Mouse (Mus musculus): ENCODE data around the gene Smim27.

Smim27 gene

DNA sequence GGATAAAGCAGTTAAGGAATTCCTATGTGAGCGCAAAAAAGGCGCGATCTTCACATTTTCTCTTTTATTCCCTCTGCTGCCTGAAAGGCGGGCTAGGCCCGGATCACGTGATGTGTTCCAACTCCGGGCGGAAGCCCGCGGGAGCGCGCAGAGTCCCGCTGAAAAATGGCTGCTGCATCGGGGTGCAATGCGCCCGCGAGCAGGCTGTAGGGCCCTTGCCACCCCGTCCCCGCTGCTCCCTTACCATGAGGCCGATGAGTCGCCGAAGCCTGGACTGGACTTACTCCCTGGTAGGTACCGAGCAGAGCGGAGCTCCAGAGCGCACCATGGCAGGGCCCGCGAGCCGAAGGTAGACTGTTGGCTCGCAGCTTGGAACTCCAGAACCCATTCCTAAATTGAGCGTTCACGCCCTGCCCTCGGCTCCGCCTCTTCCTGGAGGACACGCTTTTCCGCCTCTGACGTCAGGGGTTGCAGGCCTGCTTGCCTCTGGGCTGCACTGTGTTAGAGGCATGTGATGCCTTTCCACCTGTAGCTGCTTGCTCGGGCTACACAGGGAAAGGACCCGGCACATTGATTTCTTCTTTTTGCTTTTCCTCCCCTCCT is at the start of gene Smim27, which contains the start of gene Topors:
Gene Smim27 (plus strand): TSS at position 150 of the 603 bp plus-strand sequence.
Gene Topors (minus strand): TSS at position 421 of the 603 bp plus-strand sequence.
- peak; percentile 98 for DNase-seq (ENCODE audit: low spot score)

DNA sequence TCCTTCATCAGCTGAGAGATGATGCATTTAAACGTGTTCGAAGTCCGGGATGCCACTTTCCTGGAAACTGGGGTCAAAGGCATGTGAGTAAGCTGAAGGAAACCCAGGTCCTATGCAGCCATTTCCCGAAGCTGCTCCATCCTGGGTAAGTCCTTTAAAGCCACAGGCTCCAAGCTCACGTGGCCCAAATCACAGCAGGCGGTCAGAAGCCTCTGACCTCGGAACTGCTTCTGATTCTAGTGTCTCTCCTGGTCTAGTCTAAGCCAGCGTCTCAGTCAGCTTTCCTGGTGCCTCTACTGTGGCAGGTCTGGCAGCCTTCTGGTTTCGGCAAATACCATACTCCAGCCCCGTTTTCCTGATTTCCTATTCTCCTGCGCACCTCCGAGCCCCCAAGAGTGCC is 48.9 kb upstream of the Smim27 start:
- no peak for DNase-seq (ENCODE audit: low spot score)

DNA sequence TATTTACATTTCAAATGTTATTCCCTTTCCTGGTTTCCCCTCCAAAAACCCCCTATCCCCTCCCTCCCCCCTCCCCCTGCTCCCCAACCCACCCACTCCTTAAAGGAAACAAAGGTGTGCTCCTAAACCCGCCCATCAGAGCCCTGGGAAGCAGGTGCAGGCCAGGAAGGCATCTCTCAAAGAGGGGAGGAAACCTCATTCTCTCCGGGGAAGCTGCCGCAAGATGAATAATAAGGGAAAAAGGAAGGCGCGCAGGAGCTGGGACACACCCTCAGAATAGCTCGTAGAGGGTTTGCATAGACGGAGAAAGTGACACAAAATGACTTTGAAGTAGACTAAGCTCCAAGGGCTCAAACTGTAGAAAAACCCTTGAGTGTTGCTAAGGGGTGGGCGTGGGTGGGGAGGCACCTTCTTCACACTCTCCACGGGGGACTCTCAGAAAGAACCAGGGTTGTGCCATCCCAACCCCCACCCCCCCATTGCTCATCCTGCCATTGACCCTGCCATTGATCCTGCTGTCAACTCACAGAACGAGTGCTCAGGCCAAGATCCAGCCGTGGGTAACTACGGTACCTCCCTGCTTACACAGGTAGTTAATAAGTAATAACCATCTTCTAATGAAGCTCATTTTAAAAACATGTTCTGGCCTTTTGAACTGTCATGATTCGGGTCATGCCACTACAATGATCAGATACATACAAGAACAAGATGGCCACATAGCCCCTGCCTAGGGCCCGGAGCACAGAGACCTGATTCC is 48.2 kb upstream of the Smim27 start:
- peak; percentile 31 for DNase-seq (ENCODE audit: low spot score)

DNA sequence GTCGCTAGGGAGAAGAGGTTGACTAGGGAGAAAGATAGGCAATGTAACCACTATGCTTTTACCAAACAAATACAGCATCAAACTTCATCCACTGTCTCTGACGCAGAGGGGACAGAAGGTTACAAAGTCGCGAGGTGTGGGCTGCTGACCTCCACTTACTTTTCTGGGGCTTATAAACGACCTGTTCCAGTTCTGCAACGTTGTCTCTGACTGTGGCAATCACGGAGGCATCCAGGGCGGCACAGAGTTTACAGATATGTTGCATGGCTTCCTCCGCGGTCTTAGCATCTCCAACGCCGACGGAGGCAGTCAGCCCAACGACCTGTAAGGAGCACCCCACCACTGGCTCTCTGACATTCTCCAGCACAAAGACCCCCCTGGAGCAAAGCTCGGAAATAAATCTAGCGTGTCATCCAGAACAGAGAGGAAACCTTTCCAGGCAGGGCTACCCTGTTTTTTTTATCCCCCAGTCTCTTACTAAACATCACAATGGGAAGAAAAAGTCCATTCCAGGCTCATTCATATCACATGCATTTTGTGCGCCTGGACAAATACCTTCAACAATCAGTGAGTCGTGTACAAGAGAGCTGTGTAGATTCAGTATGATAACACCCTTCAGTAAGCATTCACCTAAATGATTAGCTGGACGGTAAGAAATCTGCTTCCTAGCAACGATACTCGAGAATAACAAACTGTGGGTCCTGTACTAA is 47.3 kb upstream of the Smim27 start:
- no peak for DNase-seq (ENCODE audit: low spot score)

DNA sequence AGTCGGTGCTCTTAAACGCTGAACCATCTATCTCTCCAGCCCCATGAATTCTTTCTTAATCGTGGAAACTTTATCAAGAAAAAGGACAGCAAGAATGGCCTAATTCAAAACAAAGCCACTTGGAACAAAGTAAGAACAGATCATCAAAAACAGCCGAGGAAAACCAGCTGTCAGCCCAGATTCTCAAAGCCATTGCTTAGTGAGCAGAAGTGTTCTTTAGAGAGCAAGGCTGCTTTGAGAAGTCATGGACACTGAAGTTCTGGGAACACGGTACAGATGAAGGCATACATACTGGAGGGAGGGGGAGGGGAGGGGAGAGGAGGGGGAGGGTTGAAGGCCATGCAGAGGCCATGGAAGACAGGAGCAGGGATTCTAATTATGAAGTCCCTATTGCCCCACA is 43.3 kb upstream of the Smim27 start:
- DNase-seq (ENCODE audit: low spot score): no peak

DNA sequence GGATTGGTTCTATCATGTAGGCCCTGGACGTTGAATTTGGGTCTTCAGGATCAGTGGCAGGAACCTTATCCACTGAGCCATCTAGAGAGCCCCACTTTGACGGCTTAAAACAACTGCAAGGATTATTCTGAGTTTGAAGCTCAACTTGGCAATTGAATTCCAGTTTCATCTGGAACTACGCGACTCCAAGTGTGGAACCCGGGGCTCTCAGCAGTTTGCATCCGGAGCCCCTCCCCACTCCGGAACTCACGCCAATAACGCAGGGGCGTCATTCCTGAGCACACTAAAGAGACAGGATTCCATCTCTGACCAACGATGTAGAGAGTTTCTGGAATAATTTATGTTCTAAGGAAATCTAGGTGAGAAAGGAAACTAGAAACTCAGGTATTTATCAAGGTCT is 42.2 kb upstream of the Smim27 start:
- no peak for DNase-seq (ENCODE audit: low spot score)

DNA sequence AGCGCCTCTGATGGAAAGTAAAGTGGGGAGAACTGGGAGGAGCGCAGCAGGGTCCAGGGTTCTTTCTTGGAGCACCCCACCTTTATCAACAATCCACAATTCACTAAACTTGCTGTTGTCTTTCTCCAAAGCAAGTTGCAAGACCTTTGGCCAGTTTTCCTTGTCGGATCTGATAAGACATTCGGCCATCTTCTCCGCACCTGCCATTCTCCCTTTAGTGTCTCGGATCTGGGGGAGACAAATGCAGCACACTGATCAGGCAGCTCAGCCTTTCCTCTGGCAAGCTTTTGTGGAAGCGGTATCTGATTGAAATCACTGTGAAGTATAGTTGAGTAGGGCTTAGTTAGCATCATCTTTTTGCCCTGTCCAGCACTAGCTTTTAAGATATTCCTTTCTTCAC is 41.5 kb upstream of the Smim27 start:
- DNase-seq (ENCODE audit: low spot score): no peak

DNA sequence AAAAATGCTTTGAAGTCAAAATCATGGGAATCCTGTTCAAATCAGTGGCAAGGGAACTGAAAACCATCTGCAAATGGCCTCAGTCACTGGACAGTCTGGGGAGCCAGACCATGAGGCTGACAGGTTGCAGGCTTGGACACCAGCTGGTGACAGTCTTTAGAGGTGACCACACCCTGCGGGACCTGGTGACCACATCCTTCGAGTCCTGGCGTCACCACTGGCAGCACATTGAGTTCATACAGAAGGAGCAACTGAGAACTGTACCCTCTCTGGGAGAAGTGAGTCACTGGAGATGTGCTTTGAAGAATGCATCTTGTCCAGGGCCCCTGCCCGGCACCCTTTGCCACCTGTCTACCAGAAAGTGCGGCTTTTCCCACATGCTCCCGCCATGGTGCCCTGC is 39.7 kb upstream of the Smim27 start:
- DNase-seq (ENCODE audit: low spot score): no peak

DNA sequence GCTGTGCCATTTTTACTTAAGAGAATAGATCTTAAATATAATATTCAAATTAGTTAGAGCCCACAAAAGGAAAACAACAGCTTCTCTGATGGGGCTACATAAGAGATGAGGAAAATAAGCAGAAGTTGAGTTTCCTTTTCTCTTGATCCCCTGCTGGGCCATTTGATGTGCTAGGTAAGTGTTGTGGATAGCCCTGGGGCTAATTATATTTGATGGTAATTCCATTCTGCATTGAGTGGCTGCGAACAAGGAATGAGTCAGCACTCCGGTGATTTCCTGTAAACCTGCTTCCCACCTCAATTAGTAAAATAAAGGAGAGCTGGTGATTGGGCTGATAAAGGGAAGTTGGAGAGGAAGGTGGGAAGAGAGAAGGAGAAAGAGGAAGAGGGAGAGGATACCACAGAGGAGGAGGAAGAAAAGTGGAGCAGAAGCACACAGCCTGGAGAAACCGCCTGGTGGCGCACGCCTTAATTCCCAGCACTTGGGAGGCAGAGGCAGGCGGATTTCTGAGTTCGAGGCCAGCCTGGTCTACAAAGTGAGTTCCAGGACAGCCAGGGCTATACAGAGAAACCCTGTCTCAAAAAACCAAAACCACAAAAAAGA is 36.2 kb upstream of the Smim27 start:
- no peak for DNase-seq (ENCODE audit: low spot score)

DNA sequence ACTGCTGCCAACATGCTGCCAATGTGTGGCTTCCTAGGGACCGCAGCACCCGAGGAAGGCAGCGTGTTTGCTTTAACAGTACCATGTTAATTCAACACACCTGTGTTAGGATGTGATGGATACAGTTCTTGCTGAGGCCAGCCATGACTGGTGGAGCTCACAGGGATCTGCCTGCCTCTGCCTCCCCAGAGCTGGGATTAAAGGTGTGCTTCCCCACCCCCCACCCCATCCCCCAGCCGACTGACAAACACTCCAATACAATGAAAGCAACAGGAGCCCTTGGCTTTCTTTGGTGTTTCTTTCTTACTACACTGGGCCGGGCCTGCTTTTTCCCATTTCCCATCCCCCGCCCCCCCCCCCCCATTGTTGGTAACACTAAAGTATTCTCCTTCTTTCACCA is 35.1 kb upstream of the Smim27 start:
- no peak for DNase-seq (ENCODE audit: low spot score)

DNA sequence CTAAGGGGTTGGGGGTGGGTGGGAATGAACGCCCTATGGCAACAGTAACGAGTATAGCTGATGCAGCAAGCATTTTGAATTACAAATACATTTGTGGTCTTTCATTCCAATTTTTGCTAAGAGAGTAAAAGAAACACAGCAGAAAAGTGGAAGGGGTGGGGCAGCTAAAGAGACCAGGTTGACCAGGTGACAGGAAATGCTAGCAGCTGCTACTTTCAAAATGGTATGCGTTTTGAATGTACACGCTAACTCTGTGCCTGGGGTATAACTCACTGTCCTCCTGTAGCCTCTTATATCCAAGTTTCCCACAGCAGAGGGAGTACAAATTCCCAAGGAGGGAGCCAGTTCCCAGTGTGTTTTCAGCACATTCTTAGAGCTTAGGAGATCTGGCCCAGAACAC is 32.5 kb upstream of the Smim27 start:
- DNase-seq (ENCODE audit: low spot score): no peak

DNA sequence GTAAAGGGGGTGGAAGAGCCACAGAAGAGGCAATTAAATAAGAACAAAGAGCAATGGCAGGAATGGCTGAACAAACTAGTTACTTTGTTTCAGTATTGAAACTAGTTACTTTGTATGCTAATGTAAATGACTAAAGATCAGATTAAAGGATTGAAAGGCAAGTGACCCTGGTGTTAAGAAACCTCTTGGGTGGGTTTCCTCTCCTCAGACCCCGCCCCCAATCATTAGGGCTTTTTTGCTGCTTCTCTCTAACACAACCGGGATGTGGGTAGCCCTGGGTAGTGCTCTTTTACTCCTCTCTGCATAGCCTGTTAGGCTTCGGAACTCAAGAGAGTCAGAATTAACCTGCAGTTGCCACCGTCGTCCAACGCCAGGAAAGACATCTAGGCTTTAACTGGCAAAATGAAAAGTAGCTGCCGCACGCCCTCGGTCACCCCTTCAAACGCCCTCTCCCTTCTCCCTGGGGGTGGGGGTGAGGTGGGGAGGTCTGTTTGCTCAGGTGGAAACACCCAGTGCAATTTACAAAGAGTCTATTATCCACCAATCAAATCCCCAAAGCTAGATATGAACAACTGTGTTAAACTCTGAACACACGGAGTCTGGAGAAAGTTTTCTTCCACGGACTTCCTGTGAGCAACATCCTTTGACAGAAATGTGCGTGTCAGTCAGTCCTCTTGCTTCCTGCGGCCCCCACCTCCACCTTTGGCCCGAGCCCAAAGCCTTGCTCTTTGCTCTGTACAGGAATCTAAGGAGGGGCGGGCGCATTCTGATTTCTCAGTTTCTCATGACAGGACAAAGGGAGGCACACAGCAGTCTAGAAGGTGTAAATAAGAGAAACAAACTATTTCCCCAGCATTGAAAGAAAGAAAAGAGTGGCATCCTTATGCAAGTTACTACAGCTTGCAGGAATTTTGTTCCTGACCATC is 30.6 kb upstream of the Smim27 start:
- DNase-seq (ENCODE audit: low spot score): peak; percentile 79

DNA sequence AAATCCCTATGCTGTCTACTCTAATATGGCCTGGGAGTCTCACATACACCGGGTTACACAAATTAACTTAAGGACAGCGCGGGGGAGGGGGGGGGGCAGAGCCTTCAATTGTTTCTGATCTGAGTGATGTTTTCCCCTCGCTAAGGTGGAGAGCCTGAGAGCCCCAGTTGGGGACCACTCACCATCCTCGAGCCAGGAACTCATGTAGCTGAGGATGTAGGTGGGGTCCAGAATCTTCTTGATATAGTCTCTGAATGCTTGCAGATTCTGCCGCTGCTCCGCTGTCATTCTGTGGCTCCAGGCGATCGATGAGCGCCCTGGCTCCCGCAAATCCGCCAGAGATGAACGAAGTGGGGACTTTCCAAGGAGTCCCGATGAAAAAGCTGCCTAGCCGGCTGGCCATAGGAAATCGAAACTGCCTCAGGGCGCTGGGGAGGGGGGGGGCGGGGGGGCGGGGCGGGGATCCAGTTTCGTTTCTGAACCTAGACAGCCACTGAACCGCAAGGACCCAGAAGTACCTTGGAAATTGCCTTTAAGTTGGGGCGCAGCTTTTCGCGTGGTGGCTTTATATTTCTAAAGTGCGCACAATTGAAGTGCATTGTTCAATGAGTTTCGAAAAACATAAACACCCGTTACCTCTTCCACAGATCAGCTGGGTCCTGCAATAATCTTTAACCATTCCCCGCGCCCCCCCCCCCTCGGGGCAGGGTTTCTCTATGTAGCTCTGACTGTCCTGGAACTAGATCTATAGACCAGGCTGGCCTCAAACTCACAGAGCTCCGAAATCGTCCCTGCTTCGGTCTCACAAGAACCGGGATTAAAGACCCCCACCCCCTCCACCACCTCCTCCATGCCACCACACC is 29.7 kb upstream of the Smim27 start, which contains the start of gene Ddx58:
Gene Ddx58 (minus strand): TSS at position 420 of the 863 bp plus-strand sequence.
- DNase-seq (ENCODE audit: low spot score): peak; percentile 82

DNA sequence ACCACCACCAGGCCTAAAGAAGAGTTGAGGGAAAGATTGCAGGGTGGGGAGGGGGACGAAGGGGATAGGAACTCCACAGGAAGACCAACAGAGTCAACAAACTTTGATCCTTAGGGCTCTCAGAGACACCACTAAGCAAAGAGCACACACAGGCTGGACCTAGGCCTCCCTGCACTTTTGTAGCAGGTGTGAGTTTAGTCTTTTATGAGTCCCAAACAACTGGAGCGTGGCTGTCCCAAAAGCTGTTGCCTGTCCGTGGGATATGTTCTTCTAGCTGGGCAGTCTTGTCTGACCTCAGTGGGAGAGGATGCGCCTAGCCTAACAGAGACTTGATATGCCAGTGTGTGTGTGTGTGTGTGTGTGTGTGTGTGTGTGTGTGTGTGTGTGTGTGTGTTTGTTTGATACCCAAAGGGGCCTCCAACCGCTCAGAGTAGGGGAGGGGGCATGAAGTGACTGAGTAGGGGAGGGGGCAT is 29.1 kb upstream of the Smim27 start:
- DNase-seq (ENCODE audit: low spot score): no peak

DNA sequence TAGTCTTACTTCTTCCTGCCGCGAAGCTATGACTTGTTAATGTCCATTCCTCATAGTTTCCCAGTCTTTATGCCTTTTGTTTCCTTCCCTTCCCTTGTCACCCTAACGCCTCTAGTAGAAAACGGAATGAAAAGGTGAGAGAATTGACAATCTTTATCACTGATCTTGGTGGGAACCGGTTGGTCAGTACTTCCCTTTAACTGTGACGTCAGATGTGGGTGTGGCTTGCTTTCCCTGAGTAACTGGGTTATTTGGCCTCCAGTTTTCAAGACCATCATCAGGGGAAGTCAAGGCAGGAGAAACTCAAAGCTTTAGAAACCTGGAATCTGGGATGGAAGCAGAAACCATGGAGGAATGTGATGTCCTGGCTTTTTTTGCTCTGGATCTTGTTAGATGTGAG is 27.5 kb upstream of the Smim27 start:
- no peak for DNase-seq (ENCODE audit: low spot score)

DNA sequence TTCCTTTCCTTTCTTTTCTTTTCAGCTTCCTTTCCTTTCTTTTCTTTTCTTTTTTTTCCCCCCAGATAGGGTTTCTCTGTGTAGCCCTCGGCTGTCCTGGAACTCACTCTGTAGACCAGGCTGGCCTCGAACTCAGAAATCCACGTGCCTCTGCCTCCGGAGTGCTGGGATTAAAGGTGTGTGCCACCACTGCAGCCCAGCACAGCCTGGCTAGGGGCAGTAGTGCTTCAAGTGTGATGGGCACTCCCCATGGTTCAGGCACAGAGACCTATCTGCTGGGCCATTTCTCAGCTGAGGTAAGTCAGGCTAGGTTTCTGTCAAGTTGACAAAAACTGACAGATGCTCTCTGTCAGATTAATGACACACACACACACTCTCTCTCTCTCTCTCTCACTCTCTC is 26.4 kb upstream of the Smim27 start:
- no peak for DNase-seq (ENCODE audit: low spot score)

DNA sequence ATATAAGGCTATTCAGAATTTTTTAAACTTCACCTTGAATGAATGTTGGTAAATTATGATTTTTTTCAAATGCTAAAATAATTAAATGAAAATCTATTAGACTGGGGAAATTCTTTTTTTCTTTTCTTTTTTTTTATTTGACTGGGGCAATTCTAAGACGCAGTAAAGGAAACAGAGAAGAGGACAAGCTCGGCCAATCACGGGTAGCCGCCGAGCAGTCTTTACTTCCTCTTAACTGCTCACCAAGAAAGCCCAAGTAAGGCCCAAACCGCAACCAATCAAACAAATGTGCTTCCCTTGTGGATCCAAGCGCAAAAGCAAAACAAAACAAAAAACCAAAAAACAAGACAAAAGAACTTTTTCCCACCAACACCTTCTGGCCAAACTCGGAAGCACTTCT is 25.3 kb upstream of the Smim27 start:
- DNase-seq (ENCODE audit: low spot score): no peak

DNA sequence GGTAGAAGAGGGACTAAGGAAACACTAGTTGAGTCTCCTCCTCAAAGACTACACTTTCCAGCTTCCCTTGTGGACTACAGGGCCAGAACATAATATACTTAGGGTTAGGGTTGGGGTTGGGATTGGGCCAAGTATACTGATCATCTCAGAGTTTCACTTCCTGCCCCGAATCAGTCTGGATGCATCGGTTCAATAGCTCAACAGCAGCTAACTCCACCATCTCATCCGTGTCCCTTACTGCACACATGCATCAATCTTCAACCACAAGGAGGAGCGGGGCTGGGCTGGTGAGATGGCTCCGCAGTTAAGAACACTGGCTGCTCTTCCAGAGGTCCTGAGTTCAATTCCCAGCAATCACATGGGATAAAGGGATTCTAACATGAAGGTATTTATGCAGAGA is 18.4 kb upstream of the Smim27 start:
- DNase-seq (ENCODE audit: low spot score): no peak

DNA sequence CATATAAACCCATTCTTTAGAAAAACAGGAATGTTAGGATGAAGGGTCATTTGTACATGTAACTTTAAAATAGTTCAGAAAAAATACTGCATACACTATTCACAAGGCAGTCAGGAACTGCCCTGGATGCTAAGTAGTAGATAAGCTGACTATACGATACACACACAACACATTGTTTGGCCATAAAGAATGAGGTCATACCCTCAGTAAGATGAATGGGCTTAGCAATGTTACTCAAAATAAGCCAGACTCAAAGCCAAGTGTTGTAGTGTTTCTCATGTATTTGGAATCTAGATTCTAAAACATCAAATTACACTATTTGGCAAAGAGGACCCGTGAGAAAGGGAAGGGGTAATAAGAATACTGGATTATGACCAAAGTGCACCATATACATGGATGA is 15.6 kb upstream of the Smim27 start:
- no peak for DNase-seq (ENCODE audit: low spot score)

DNA sequence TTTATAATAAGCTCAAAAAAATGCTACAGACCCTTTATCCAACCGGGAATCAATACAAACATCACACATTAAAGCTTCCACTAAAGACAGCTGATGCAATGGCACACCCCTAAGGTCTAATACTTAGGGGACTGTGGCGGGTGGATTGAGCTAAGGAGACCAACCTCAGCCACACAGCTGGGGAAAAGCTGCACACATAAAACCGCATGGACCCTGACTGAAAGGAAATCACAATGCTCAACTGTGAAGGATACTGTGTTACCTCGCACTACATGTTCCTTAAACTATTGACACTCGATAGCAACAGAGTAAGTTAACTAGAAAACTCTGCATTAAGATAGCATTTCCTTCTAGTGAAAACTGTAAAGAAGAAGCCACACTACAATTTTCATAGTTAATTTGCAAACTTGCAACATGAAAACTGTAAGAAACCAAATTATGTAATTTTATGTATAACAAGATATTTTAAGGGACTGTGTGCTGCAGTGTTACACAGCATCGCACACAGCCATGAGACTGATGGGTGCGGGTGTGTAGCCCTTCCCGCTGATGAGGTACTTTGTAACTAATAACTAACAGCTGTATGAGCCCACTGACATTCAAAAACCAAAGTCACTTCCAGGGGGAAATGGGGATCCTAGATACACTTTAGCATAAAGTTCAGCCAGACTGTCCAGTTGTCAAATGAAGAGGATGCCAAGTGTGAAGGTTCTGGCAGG is 14.8 kb upstream of the Smim27 start:
- DNase-seq (ENCODE audit: low spot score): no peak

Measured in yolk sac, embryonic 10.5 days (tissue).